Mouse (Mus musculus) cortical plate, adult 2 months (tissue): Measurements from ENCODE around the gene Aldh18a1. TPM values are rescaled to one million over a fixed set of nuclear protein-coding genes. Genes with fewer than 3 reads are reported as not detected.
"Not testable (repeated sequence)": the region's sequence is repeated elsewhere in the genome, so short reads cannot be mapped to it uniquely, and the experiment has no call there.

Experiments used
- H3K27ac ChIP-seq: fragments of 200-500 bp; 2 replicates; pipeline ENCODE4 v1.5.1; 2012; ENCODE audit warnings: low read length, control low read depth, inconsistent platforms; ENCODE audit not compliant: insufficient read depth
- H3K4me1 ChIP-seq: fragments of 200-500 bp; 2 replicates; pipeline ENCODE4 v1.6.1; 2011; ENCODE audit warnings: low read length; ENCODE audit not compliant: control insufficient read depth, insufficient read depth
- H3K4me3 ChIP-seq: fragments of 200-500 bp; 2 replicates; pipeline ENCODE4 v1.5.1; 2011; ENCODE audit warnings: mild to moderate bottlenecking, low read length, control low read depth; ENCODE audit not compliant: insufficient read depth
- CTCF ChIP-seq: fragments of 200-500 bp; IDR thresholded peaks from 2 replicates; pipeline ENCODE4 v1.5.1; 2011; ENCODE audit warnings: mild to moderate bottlenecking, control low read depth, low read length; ENCODE audit not compliant: insufficient read depth; ENCODE audit errors: extremely low read depth
- POLR2A ChIP-seq: fragments of 200-500 bp; IDR thresholded peaks from 2 replicates; pipeline ENCODE4 v1.6.1; 2011; ENCODE audit warnings: mild to moderate bottlenecking, low read length, control low read depth; ENCODE audit not compliant: insufficient read depth; ENCODE audit errors: extremely low read depth
- polyA plus RNA-seq: library from polyadenylated mRNA; depleted of rRNA; stranded (reverse); fragments of >200 nt; gene quantifications from 2 replicates; pipeline ENCODE4 v1.2.3, GENCODE M21; 2012; rRNA removed

Gene Aldh18a1
- polyA plus RNA-seq: 19.5 and 20.4 TPM in 2 replicates

GRCm38 (mm10) chr19:40588293-40588654, at the start of gene Aldh18a1:
Aldh18a1 (minus strand) TSS chr19:40588463.
- Histone ChIP-seq H3K4me1 (peaks cover 4% of the 10 kb centered on the region), H3K27ac (no peak within 1 kb of the TSS), H3K4me3 (peak within 1 kb of the TSS; percentile 90)
- TF ChIP-seq CTCF: no peak
- peak; percentile 51; the same call in 1 of the 2 replicates for TF ChIP-seq POLR2A

- no peak for TF ChIP-seq POLR2A
- TF ChIP-seq CTCF: no peak
- H3K4me3 ChIP-seq: no peak overlapping the region
- H3K27ac ChIP-seq: peak overlapping the region; percentile 93
- no peaks in the 10 kb centered on the region for H3K4me1 ChIP-seq
These were observed 49.3 kb upstream of the Aldh18a1 start for GRCm38 (mm10) chr19:40637601-40638000.

GRCm38 (mm10) chr19:40637091-40637490, 48.8 kb upstream of the Aldh18a1 start:
- Histone ChIP-seq H3K4me1 (no peaks in the 10 kb centered on the region), H3K27ac (peak overlapping the region; percentile 93; the same call in 1 of the 2 replicates), H3K4me3 (no peak overlapping the region)
- TF ChIP-seq CTCF: no peak

- TF ChIP-seq POLR2A (no peak), CTCF (no peak)
- H3K4me3 ChIP-seq: no peak overlapping the region
These were observed 44.9 kb upstream of the Aldh18a1 start for GRCm38 (mm10) chr19:40633144-40633543.

GRCm38 (mm10) chr19:40632668-40633067, 44.4 kb upstream of the Aldh18a1 start:
- no peaks in the 10 kb centered on the region for H3K4me1 ChIP-seq
- no peak overlapping the region for H3K27ac ChIP-seq
- no peak for TF ChIP-seq POLR2A
- no peak for TF ChIP-seq CTCF
- H3K4me3 ChIP-seq: no peak overlapping the region

More at GRCm38 (mm10) chr19:40633144-40633543, 44.9 kb upstream of the Aldh18a1 start:
- H3K27ac ChIP-seq: no peak overlapping the region
- H3K4me1 ChIP-seq: no peaks in the 10 kb centered on the region

- Histone ChIP-seq H3K4me3 (no peak overlapping the region), H3K4me1 (no peaks in the 10 kb centered on the region), H3K27ac (no peak overlapping the region)
- TF ChIP-seq POLR2A (no peak), CTCF (no peak)
These were observed 43.9 kb upstream of the Aldh18a1 start for GRCm38 (mm10) chr19:40632193-40632592.

GRCm38 (mm10) chr19:40630606-40631005, 42.3 kb upstream of the Aldh18a1 start:
- H3K27ac ChIP-seq: no peak overlapping the region
- TF ChIP-seq POLR2A (no peak), CTCF (no peak)
- H3K4me3 ChIP-seq: no peak overlapping the region
- H3K4me1 ChIP-seq: no peaks in the 10 kb centered on the region

DNA sequence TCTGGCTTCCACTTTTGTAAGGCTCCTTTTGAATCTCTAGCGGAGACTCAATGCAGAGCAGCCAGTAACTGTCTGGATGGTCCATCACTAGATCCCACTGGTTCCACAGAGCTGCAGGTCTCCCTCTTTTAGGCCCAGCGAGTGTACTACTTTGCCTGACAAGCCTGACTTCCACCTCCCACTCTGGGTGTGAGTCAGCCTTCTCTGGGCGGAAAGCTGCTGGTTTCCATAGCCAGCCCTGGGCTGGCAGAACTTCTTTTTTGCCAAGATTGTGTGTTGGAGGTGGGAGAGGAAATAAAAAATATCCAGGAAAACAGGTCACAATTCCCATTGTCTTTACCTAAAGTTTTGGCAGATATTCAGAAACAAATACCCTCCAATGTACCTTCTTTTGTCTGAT, 41.8 kb upstream of the Aldh18a1 start:
- H3K4me3 ChIP-seq: no peak overlapping the region
- no peaks in the 10 kb centered on the region for H3K4me1 ChIP-seq
- H3K27ac ChIP-seq: no peak overlapping the region
- no peak for TF ChIP-seq CTCF
- TF ChIP-seq POLR2A: no peak

DNA sequence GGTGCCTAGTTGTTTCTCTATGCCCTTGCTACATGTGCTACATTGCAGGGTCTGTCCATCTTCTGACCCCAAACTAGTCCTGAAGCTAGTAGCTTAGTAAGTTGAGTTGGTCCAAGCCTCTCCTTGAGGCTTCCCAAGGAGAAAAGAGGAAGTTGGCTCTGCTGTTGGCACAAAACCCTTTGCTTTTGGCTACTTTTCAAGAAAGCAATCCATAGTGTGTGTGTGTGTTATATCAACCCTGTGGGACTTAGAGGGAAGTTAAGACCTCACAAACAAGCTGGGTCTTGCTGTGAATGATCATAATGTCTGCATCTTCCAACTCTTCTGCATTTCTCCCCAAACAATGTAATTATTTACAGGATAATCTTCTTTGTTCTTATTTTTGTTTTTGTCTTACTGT, 40.7 kb upstream of the Aldh18a1 start:
- Histone ChIP-seq H3K4me3 (no peak overlapping the region), H3K4me1 (no peaks in the 10 kb centered on the region), H3K27ac (no peak overlapping the region)
- TF ChIP-seq CTCF (no peak), POLR2A (no peak)

DNA sequence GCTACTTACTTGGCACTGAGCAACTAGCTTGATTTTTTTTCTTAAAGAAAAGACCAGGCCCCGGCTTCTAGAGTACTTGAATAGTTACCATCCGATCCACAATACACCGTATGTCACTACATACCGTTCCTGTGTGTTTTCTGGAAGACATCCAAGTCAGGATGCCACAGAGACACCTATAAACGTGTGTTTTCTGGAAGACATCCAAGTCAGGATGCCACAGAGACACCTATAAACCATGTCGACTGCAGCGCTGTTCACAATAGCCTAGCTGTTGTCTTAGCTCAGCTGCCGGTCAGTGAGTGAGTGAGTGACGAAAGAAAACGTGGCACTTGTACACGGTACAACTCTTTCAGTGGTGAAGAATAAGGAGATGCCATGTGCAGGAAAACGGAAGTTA, 37.7 kb upstream of the Aldh18a1 start:
- H3K27ac ChIP-seq: no peak overlapping the region
- H3K4me1 ChIP-seq: no peaks in the 10 kb centered on the region
- TF ChIP-seq CTCF: no peak
- TF ChIP-seq POLR2A: no peak
- no peak overlapping the region for H3K4me3 ChIP-seq

- not testable (repeated sequence) for H3K27ac ChIP-seq, H3K4me1 ChIP-seq, H3K4me3 ChIP-seq
These were observed 33.4 kb upstream of the Aldh18a1 start for GRCm38 (mm10) chr19:40621616-40622015.
